Mouse (Mus musculus): ENCODE measurements at regions not wholly inside any gene's neighbourhood (a gene's known extent, or its start where the extent isn't known, plus 50 kb on each side); places are given as distances from the start of the nearest gene placed in this dataset.

DNA sequence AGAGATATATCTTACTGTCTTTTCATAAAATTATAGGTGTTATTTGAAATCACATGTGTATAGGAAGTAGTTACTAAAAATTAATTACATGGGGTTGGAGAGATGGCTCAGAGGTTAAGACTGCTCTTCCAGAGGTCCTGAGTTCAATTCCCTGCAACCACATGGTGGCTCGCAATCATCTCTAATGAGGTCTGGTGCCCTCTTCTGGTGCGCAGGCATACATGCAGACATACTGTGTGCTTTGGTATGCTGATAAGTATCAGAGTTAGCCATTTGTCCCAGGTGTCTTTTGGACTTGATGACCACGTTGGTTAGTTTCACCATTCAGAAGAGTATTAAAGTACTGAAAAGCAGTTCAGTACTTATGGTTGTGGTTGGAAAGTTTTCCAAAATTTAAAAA lies 82.8 kb upstream of the Syt6 start:
- TF ChIP-seq CTCF (IDR thresholded peaks at IDR 0.05; ENCODE audit: low read depth, low read length) (no peak), POLR2A (IDR thresholded peaks at IDR 0.05; ENCODE audit: extremely low read depth, insufficient read depth, low read length) (no peak)

Data from liver, adult 2 months (tissue).